Mouse (Mus musculus) myocyte (in vitro differentiated cells): ENCODE data around the gene Tigit. TPM values are rescaled to one million over a fixed set of nuclear protein-coding genes. Genes with fewer than 3 reads are reported as not detected.

Experiments
- H3K27me3 ChIP-seq: one replicate; pipeline ENCODE4 v1.6.1; 2011; ENCODE audit not compliant: control insufficient read depth, insufficient read depth, insufficient read length
- H3K36me3 ChIP-seq: one replicate; pipeline ENCODE4 v1.6.1; 2011; ENCODE audit not compliant: control insufficient read depth, insufficient read depth
- H3K4me2 ChIP-seq: one replicate; pipeline ENCODE4 v1.6.1; 2011; ENCODE audit warnings: low read depth, control low read depth
- H3K4me3 ChIP-seq: one replicate; pipeline ENCODE4 v1.5.1; 2011; ENCODE audit warnings: mild to moderate bottlenecking, control low read depth, moderate library complexity
- H3K79me2 ChIP-seq: one replicate; pipeline ENCODE4 v1.6.1; 2011; ENCODE audit not compliant: control insufficient read depth, insufficient read depth
- H3ac ChIP-seq: one replicate; pipeline ENCODE4 v1.6.1; 2011; ENCODE audit not compliant: control insufficient read depth, insufficient read length
- CEBPB ChIP-seq: IDR thresholded peaks from 2 replicates; pipeline ENCODE4 v1.6.1; 2011; ENCODE audit warnings: mild to moderate bottlenecking, moderate library complexity; ENCODE audit not compliant: poor library complexity, insufficient read depth, severe bottlenecking
- E2F4 ChIP-seq: IDR thresholded peaks from one replicate; pipeline ENCODE4 v1.6.1; 2011; ENCODE audit warnings: mild to moderate bottlenecking, control low read depth, moderate library complexity; ENCODE audit not compliant: insufficient read depth
- MAX ChIP-seq: IDR thresholded peaks from one replicate; pipeline ENCODE4 v1.6.1; 2011; ENCODE audit warnings: low read depth, mild to moderate bottlenecking, control low read depth
- MYOD1 ChIP-seq, 3 experiments: IDR thresholded peaks; one replicate each; pipeline ENCODE4 v1.6.1; 2011; ENCODE audit warnings: control low read depth in 2 of 3, low read depth in 2 of 3, mild to moderate bottlenecking in 2 of 3, moderate library complexity in 1 of 3; ENCODE audit not compliant: insufficient read length in 2 of 3, control insufficient read depth in 1 of 3
- MYOG ChIP-seq, 3 experiments: IDR thresholded peaks; one replicate each; pipeline ENCODE4 v1.6.1; 2011; ENCODE audit warnings: control low read depth in 2 of 3, low read depth in 2 of 3, mild to moderate bottlenecking in 2 of 3; ENCODE audit not compliant: insufficient read length in 2 of 3, control insufficient read depth in 1 of 3, insufficient read depth in 1 of 3
- POLR2A ChIP-seq: IDR thresholded peaks from one replicate; pipeline ENCODE4 v1.6.1; 2011; ENCODE audit warnings: low read depth, mild to moderate bottlenecking, control low read depth, moderate library complexity; ENCODE audit not compliant: insufficient read length
- POLR2AphosphoS2 ChIP-seq: IDR thresholded peaks from one replicate; pipeline ENCODE4 v1.6.1; 2011; ENCODE audit warnings: low read depth, control low read depth; ENCODE audit not compliant: insufficient read length
- REST ChIP-seq: IDR thresholded peaks from one replicate; pipeline ENCODE4 v1.6.1; 2011; ENCODE audit warnings: mild to moderate bottlenecking, control low read depth, moderate library complexity; ENCODE audit not compliant: insufficient read depth, insufficient read length
- SRF ChIP-seq: IDR thresholded peaks from one replicate; pipeline ENCODE4 v1.6.1; 2011; ENCODE audit warnings: low read depth; ENCODE audit not compliant: control insufficient read depth, insufficient read length
- TCF12 ChIP-seq: IDR thresholded peaks from one replicate; pipeline ENCODE4 v1.6.1; 2011; ENCODE audit warnings: mild to moderate bottlenecking, control low read depth; ENCODE audit not compliant: poor library complexity, insufficient read depth, severe bottlenecking
- TCF3 ChIP-seq: IDR thresholded peaks from one replicate; pipeline ENCODE4 v1.6.1; 2011; ENCODE audit warnings: low read depth, control low read depth; ENCODE audit not compliant: insufficient read length
- USF1 ChIP-seq: IDR thresholded peaks from one replicate; pipeline ENCODE4 v1.6.1; 2011; ENCODE audit warnings: low read depth, mild to moderate bottlenecking, control low read depth, moderate library complexity
- polyA plus RNA-seq: library from polyadenylated mRNA; unstranded; fragments of >200 nt; fragmentation: generic; extraction: Trizol; gene quantifications from one replicate; pipeline ENCODE4 v1.2.1, GENCODE M21; 2012; ENCODE audit warnings: missing spikeins

Tigit gene
- polyA plus RNA-seq, 1 experiment = 2.2 TPM

DNA sequence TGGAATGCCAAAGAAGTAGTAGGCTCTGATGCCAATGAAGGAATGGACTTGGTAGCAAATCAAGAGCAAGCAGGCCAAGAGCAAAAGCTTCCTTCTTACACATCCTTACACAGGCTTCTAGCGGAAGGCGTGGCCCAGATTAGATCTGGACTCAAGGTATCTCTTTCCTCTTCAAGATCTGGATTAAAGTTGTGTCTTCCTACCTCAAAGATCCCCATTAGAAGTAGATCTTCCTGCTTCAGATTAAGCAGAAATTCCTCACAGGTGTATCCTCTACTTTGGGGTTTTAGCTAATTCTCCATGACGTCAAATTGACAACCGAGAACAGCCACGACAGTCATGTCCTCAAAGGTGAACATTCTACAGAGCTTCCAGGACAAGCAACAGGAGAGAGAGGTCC lies 27.8 kb upstream of the Tigit start:
- H3K36me3 ChIP-seq = no peaks in the 10 kb centered on the region
- no peaks in the 10 kb centered on the region for H3K79me2 ChIP-seq
- no peak overlapping the region for H3ac ChIP-seq
- H3K27me3 ChIP-seq = no peaks in the 10 kb centered on the region
- TF ChIP-seq REST = no peak
- no peak for TF ChIP-seq E2F4
- TF ChIP-seq TCF3 = no peak
- no peak for TF ChIP-seq SRF
- no peak for TF ChIP-seq MAX
- no peak for TF ChIP-seq MYOG (IDR thresholded peaks at IDR 0.05; ENCODE audit: control insufficient read depth in 1 of 3, insufficient read depth in 1 of 3, insufficient read length in 2 of 3, low read depth in 2 of 3)
- TF ChIP-seq CEBPB = no peak
- TF ChIP-seq POLR2A = no peak
- TF ChIP-seq USF1 = no peak
- no peak for TF ChIP-seq TCF12
- TF ChIP-seq MYOD1 (IDR thresholded peaks at IDR 0.05; ENCODE audit: control insufficient read depth in 1 of 3, insufficient read length in 2 of 3, low read depth in 2 of 3) = no peak
- TF ChIP-seq POLR2AphosphoS2 = no peak
- no peak overlapping the region for H3K4me2 ChIP-seq
- H3K4me3 ChIP-seq = no peak overlapping the region

DNA sequence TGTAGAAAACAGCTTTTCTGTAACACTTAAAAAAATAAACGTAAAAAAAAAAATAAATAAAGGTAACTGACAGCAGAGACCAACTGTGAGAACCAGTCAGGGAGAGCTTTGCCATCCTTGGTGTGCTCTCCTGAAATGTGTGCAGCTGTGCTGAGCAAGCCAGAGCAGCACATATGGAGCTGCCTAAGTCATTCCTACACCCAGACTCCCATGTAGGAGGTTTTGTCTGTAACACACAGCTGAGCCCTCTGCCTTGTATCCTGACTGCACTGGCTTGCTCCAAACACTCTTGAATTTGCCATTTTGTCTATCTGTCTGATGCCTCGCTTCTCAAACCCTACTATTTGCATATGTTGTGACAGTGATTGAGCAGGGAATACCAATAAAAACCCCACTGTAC lies 27.0 kb upstream of the Tigit start:
- TF ChIP-seq MYOD1 (IDR thresholded peaks at IDR 0.05; ENCODE audit: control insufficient read depth in 1 of 3, insufficient read length in 2 of 3, low read depth in 2 of 3) = no peak
- TF ChIP-seq MYOG (IDR thresholded peaks at IDR 0.05; ENCODE audit: control insufficient read depth in 1 of 3, insufficient read depth in 1 of 3, insufficient read length in 2 of 3, low read depth in 2 of 3) = no peak
- no peak for TF ChIP-seq USF1
- no peak for TF ChIP-seq TCF12
- Histone ChIP-seq H3K4me3 (no peak overlapping the region), H3ac (no peak overlapping the region), H3K27me3 (no peaks in the 10 kb centered on the region), H3K79me2 (no peaks in the 10 kb centered on the region), H3K36me3 (no peaks in the 10 kb centered on the region), H3K4me2 (no peak overlapping the region)

- TF ChIP-seq MYOD1 (IDR thresholded peaks at IDR 0.05; ENCODE audit: control insufficient read depth in 1 of 3, insufficient read length in 2 of 3, low read depth in 2 of 3) (peak in 1 of 3 experiments; percentile 68), TCF12 (no peak)
- Histone ChIP-seq H3K4me2 (no peak overlapping the region), H3ac (no peak overlapping the region), H3K36me3 (no peaks in the 10 kb centered on the region), H3K4me3 (no peak overlapping the region), H3K79me2 (no peaks in the 10 kb centered on the region), H3K27me3 (no peaks in the 10 kb centered on the region)
Measured at GRCm38 (mm10) chr16:43690211-43690690, 26.3 kb upstream of the Tigit start.

DNA sequence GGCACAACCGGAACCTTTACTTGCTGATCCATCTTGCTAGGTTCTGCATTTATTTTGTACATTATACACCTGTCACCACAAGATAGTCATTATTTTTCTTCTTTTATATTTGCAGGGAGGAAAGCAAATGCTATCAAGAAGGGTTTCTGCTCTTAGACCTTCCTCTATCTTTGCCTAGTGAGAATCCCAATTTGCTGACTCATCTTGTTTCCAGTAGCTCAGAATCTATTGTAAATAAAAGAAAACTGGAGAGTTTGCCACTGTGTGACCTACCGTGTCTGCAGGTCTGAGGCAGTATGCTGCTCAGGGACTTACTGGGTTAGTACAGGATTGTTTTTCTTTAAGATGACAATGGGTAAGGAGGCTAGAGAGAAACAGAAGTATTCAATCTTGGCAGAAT lies 24.0 kb upstream of the Tigit start:
- H3ac ChIP-seq = no peak overlapping the region
- H3K4me2 ChIP-seq = no peak overlapping the region
- no peaks in the 10 kb centered on the region for H3K27me3 ChIP-seq
- H3K4me3 ChIP-seq = no peak overlapping the region
- no peaks in the 10 kb centered on the region for H3K36me3 ChIP-seq
- TF ChIP-seq TCF12 (no peak), POLR2AphosphoS2 (no peak), CEBPB (no peak), REST (no peak), MYOG (IDR thresholded peaks at IDR 0.05; ENCODE audit: control insufficient read depth in 1 of 3, insufficient read depth in 1 of 3, insufficient read length in 2 of 3, low read depth in 2 of 3) (no peak), MAX (no peak), SRF (no peak), TCF3 (no peak), USF1 (no peak), POLR2A (no peak), MYOD1 (IDR thresholded peaks at IDR 0.05; ENCODE audit: control insufficient read depth in 1 of 3, insufficient read length in 2 of 3, low read depth in 2 of 3) (no peak), E2F4 (no peak)
- no peaks in the 10 kb centered on the region for H3K79me2 ChIP-seq

DNA sequence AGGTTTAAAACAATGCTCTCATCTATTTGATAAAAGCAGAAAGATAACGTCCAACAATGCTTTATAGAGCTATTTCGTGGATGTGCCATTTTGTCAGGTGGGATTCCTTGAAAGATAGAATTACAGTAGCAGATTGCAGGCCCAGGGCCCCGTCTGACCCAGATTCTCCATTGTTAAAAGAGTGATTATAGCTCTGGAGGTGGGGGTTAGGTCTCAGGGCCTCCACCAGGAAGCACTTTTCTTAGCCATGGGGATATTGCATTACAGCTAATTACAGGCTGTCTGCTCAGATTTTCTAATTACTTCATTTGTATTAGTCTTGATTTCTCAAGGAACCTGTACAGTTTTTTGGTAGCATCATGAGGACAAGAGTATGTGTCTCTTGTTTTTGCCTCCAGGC lies 10.5 kb upstream of the Tigit start:
- H3ac ChIP-seq = no peak overlapping the region
- H3K36me3 ChIP-seq = no peaks in the 10 kb centered on the region
- H3K79me2 ChIP-seq = no peaks in the 10 kb centered on the region
- H3K27me3 ChIP-seq = no peaks in the 10 kb centered on the region
- no peak overlapping the region for H3K4me2 ChIP-seq
- H3K4me3 ChIP-seq = no peak overlapping the region
- no peak for TF ChIP-seq MAX
- no peak for TF ChIP-seq POLR2A
- no peak for TF ChIP-seq TCF3
- TF ChIP-seq POLR2AphosphoS2 = no peak
- TF ChIP-seq MYOD1 (IDR thresholded peaks at IDR 0.05; ENCODE audit: control insufficient read depth in 1 of 3, insufficient read length in 2 of 3, low read depth in 2 of 3) = no peak
- no peak for TF ChIP-seq MYOG (IDR thresholded peaks at IDR 0.05; ENCODE audit: control insufficient read depth in 1 of 3, insufficient read depth in 1 of 3, insufficient read length in 2 of 3, low read depth in 2 of 3)
- TF ChIP-seq SRF = no peak
- no peak for TF ChIP-seq E2F4
- no peak for TF ChIP-seq TCF12
- no peak for TF ChIP-seq USF1
